Mouse (Mus musculus) MEL-GATA-1-ER (cell line): Measurements from ENCODE around the gene Gm42674.

Experiments
- DNase-seq: peaks from one replicate; pipeline ENCODE4 v3.0.0-alpha.2; 2012; ENCODE audit warnings: low read depth; ENCODE audit errors: extremely low read depth

Gm42674 gene

GRCm38 (mm10) chr3:90623435-90624071, 21.8 kb downstream of the Gm42674 start:
- no peak for DNase-seq

GRCm38 (mm10) chr3:90625496-90625895, 23.8 kb downstream of the Gm42674 start:
- DNase-seq: no peak

DNA sequence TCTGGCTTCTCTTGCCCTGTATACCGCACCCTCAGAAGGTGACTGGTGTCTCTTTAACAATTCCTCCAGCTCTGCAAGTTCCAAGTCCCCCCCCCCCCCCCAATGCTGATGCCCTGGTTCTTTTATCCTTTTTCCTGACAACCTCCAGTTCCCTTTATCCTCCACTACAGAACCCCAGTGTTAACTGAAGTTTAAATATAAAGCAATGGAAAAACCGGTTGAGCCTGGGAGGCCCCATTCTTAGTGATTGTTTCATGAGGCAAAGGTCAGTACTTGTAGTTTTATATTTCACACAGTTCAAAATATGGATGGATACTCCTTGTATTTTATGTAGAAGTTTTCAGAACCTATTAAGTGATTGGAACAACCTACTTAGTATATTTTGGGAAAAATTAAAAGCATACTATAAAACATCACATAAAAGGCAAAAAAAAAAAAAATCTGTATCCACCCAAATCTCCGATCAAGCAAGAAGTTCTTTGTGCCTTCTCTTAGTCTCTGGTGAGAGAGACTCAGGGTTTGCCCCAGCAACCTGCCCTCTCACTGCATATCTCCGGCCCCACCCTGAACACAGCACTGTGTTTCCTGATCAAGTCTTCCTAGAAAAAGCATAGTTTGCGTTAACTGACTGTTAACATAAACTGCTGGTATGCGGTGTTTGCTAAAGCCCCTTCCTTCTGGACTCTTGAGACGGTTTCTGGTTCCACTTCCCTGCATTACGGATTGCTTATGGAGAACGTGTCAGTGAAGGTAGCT, 24.7 kb downstream of the Gm42674 start:
- no peak for DNase-seq

DNA sequence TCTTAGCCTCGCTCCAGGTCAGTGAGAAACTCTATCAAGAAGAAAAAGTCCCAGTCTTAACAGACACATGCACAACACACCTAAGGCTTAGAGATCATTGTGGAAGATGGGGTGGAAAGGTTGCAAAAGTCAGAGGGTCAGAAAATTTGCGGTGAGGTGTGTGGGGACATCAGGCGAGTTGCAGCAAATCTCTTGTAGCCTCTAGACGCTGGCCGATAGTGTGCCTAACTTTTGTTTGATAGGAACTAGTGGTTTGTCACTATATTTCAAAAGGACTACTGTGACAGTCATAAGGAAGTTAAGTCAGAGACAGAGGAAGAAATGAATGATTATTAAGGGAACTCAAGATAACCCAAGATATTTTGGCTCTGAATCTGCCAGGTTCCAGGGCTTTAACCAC, 25.7 kb downstream of the Gm42674 start:
- DNase-seq: no peak

DNA sequence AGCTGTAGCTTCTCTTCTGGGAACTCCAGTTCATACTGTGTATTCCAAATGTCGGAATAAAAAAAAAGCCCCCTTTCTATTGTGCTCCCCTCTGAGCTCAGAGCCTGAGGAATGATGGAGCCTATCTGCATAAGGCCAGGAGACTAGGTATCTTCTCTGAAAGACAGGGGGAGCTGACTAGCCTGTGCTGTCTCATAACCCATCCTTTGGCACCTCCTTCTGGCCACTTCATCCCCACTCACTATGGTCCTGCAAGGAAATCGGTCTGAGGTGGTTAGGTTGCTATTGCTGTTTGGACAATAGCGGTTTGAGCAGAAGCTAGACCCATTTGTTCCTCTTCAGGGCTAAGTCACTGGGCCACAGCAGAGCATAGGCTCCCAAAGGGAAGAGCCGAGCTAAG, 26.1 kb downstream of the Gm42674 start:
- no peak for DNase-seq

DNA sequence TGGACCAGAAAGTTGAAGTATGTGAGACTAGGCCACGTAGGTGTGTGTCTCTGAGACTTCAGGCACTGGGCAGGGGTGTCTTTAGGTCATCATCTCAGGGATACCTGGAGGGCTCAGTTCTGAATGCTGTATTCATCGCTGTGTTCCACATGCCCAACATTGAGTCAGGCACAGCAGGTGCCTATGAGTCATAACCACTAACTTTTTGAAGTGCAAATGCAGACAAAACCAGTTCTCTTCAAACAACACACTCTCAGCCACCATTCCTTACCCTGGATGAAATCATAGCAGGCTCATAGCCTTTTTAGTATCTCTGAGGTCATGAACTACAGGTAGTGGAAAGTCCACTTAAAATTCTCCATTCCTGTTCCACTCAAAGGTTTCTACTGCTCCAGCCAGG, 27.6 kb downstream of the Gm42674 start:
- no peak for DNase-seq

DNA sequence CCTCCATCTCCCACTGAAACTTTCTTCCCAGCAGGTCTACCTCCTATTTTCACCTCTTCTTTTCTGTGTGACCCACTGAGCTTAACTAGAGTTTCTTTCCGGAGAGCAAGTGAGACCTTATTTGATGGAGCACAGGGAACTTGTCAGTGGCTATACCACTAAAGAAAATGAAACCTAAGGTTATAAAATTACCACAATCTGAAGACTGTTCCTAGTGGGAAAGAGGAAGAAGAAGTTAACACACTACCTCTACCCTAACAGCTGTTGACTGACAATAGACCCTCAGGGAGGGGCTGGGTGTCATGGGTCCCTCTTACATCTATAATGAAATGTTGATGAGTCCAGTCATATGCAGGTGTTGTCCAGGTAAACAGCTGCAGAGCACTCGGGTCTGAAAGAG, 30.3 kb downstream of the Gm42674 start:
- no peak for DNase-seq

- DNase-seq: no peak
Measured at GRCm38 (mm10) chr3:90638511-90639275, 37.0 kb downstream of the Gm42674 start.

DNA sequence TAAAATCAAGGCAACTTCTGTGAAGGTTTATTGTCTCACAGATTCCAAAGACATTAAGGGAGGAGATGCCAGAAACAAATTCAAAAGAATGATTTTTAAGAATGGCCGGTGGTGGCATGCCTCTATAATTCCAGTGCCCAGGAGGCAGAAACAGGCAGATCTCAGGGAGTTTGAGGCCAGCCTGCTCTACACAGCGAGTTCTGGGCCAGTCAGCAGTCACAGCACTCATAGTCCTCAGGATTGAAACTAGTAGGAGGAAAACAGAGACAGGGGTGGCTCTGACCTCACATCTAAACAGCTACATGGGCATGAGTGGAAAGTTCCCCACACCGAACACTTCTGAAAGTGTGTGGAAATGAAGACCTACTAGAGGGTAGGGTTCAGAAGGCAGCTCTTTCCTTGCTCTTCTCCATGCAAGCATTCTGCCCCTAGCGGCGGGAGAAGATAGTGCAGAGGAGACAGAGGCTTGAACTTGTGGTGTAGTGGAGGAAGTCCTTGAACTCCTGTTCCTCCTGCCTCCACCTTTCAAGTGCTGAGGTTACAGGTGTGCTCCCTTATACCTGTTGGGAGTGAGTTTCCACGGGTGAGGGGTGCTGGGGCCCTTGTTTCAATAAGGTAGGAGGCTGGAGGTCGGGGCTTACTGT, 37.9 kb downstream of the Gm42674 start:
- peak; percentile 47 for DNase-seq

GRCm38 (mm10) chr3:90640981-90641380, 39.3 kb downstream of the Gm42674 start:
- no peak for DNase-seq

DNA sequence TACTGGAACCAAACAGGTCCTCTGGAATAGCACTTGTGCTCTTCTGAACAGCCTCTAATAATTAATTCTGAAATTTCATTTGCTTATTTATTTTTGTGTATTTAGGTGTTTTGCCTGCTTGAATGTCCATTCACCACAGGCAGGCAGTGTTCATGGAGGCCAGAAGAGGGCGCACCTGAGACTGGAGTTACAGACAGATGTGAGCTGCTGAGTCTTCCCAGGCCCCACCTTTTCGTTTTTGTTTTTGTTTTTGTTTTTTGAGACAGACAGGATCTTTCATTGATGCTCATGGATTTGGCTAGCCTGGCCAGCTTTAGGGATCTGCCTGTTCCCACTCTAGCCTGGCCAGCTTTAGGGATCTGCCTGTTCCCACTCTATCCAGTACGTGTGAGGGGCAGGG, 42.5 kb downstream of the Gm42674 start:
- peak; percentile 29 for DNase-seq

DNA sequence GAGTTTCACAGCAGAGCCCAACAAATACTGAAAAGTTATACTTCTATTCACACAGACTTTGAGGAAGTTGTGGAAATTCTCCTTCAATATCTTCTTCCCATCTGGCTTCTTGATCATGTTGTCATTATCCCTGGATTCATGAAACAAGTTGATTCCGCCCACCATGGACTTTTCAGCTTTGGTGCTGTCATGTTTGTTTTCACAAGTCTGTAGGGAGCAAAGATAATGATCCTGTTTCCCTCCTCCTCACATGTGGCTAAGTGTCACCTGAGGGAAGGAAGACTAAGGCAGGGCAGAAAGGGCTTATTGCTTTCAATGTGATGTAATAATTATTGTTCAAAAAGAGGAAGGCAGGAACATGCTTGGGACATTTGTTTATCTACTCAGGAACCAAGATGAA, 45.6 kb downstream of the Gm42674 start:
- DNase-seq: no peak

GRCm38 (mm10) chr3:90648981-90649380, 47.3 kb downstream of the Gm42674 start:
- DNase-seq: no peak

GRCm38 (mm10) chr3:90649832-90650231, 48.1 kb downstream of the Gm42674 start:
- no peak for DNase-seq

DNA sequence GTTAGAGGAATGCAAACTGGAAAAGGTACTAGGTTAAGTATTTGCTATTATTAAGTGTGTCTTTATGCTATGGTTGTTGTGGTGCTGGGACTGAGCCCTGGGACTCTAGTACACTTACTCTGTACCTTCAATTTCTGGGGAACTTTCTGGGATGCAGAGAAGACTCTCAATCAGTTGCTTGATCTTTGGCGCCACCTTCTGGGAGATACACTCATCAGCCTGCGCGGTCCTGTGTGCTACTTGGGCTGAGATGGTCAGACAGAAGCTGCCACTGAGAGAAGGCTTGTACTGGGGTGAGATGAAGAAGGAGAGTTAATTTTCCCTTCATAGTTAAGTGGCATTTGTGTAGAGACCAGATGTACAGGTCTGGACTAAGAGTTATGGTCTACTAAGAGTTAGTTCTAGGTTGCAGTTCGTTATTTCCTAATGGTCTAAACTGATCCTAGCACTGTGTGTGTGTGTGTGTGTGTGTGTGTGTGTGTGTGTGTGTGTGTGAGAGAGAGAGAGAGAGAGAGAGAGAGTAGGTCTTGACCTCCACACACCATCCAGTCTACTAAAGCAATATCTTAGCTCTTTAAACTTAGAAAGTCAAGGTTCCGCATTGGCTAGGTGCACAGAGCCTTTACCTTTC, 51.3 kb downstream of the Gm42674 start:
- peak; percentile 38 for DNase-seq

- no peak for DNase-seq
Measured at GRCm38 (mm10) chr3:90653717-90654116, 52.0 kb downstream of the Gm42674 start, which contains the start of gene S100a7a. TSS of gene S100a7a (plus strand) at chr3:90654017.
